Mouse (Mus musculus) heart, postnatal 0 days (tissue): Measurements from ENCODE around the gene Tcaf2. TPM values are rescaled to one million over a fixed set of nuclear protein-coding genes. Genes with fewer than 3 reads are reported as not detected.

Experiments
- ATAC-seq: fragments of 200-750 bp; cut with Nextera tagmentation; 2 replicates; pipeline ENCODE4 v1.8.0; 2017; ENCODE audit warnings: low read depth, moderate number of reproducible peaks, moderate library complexity; ENCODE audit not compliant: insufficient read depth
- DNase-seq: peaks from one replicate; pipeline ENCODE4 v3.0.0-alpha.2; 2016; ENCODE audit warnings: low spot score
- H3K27ac ChIP-seq: fragments of 300-500 bp; sonication (generic); 2 replicates; pipeline ENCODE4 v1.5.1; 2014; ENCODE audit warnings: low read depth, mild to moderate bottlenecking
- H3K27me3 ChIP-seq: fragments of 300-500 bp; sonication (generic); 2 replicates; pipeline ENCODE4 v1.6.1; 2014; ENCODE audit warnings: low read length, mixed read lengths; ENCODE audit not compliant: control insufficient read depth, insufficient read depth
- H3K36me3 ChIP-seq: fragments of 300-500 bp; sonication (generic); replicated peaks from 2 replicates; pipeline ENCODE4 v1.6.1; 2014; ENCODE audit warnings: low read length, mixed read lengths; ENCODE audit not compliant: control insufficient read depth, insufficient read depth
- H3K4me1 ChIP-seq: fragments of 300-500 bp; sonication (generic); 2 replicates; pipeline ENCODE4 v1.6.1; 2014; ENCODE audit warnings: antibody characterized with exemption; ENCODE audit not compliant: control insufficient read depth, insufficient read depth
- H3K4me2 ChIP-seq: fragments of 300-500 bp; sonication (generic); 2 replicates; pipeline ENCODE4 v1.6.1; 2014; ENCODE audit warnings: low read depth, mild to moderate bottlenecking, low read length, moderate library complexity
- H3K4me3 ChIP-seq: fragments of 300-500 bp; sonication (generic); 2 replicates; pipeline ENCODE4 v1.5.1; 2014; ENCODE audit warnings: low read depth, low read length
- H3K9ac ChIP-seq: fragments of 300-500 bp; sonication (generic); replicated peaks from 2 replicates; pipeline ENCODE4 v1.6.1; 2014; ENCODE audit warnings: low read depth, low read length, mixed read lengths
- H3K9me3 ChIP-seq: fragments of 300-500 bp; sonication (generic); replicated peaks from 2 replicates; pipeline ENCODE4 v1.6.1; 2016; ENCODE audit warnings: low read length; ENCODE audit not compliant: control insufficient read depth
- CTCF ChIP-seq: IDR thresholded peaks from 2 replicates; pipeline ENCODE4 v1.5.1; 2016; ENCODE audit warnings: antibody characterized with exemption, control low read depth, low read depth
- EP300 ChIP-seq: IDR thresholded peaks from 2 replicates; pipeline ENCODE4 v1.6.1; 2016; ENCODE audit warnings: antibody characterized with exemption, low read depth
- WGBS: fragments of 180-500 bp; shearing (Covaris S2); extraction: QIAGEN DNeasy Blood & Tissue Kit; methylation state at CpG from one replicate; pipeline ENCODE4 v1.1.7; 2014; 5-methylcytosine and 5-hydroxymethylcytosine counted together
- polyA plus RNA-seq: library from polyadenylated mRNA; unstranded; fragments of >200 nt; fragmentation: Nextera tagmentation; extraction: Ambion mirVana; gene quantifications from 2 replicates; pipeline ENCODE4 v1.2.1, GENCODE M21; 2015
- total RNA-seq: library from RNA; depleted of rRNA; stranded (reverse); fragments of >200 nt; gene quantifications from 2 replicates; pipeline ENCODE4 v1.2.3, GENCODE M21; 2014; ENCODE audit warnings: low replicate concordance

Tcaf2 gene
- total and polyA plus RNA-seq, 2 experiments from 2014 or later = 1.5 to 2.7 TPM

DNA sequence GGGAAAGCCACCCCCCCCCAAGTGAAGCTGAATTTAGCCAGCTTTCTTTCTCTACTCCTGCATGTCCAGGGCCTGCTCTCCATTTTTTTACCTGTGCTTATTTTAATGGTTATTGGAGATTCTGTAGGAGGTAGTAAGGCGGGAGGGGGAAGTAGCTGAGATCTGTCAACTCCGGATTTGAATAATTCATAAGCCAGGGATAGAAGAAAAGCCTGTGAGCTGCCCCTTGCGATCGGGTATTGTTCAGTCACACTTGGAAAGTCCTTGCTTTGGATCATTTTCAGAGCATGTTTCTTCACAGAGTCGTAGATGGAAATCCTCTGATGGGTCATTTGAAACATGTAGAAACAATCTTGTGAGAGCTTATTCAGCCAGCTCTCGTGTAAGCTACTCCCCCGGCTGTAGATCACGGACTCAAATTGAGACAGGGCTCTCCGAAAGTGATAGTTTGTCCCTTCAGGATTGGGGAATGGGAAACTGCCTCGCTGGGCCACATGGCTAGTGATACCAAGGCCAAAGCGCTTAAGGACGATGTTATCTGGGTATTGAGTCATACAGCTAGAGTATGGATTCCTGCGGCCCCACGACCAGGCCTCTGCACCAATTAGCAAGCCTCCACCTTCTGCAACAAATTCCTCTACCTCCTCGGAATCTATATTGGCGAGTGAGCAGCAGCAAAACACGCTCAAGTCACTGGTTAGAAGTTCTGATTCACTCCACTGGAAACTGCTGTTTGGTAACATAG is 51.7 kb downstream of the Tcaf2 start:
- no peak for DNase-seq
- TF ChIP-seq EP300 (no peak), CTCF (no peak)

GRCm38 (mm10) chr6:42586569-42586968 is 58.5 kb downstream of the Tcaf2 start:
- H3K27me3 ChIP-seq = no peaks in the 10 kb centered on the region
- no peak overlapping the region for H3K4me2 ChIP-seq
- no peak for DNase-seq
- H3K4me3 ChIP-seq = no peak overlapping the region
- no peak for ATAC-seq
- no peak overlapping the region for H3K27ac ChIP-seq
- TF ChIP-seq EP300 = no peak
- TF ChIP-seq CTCF = no peak
- 0 out of 2 replicates have a peak, but pooled peaks cover 4% of the 10 kb centered on the region for H3K4me1 ChIP-seq
- H3K9ac ChIP-seq = no peak overlapping the region
- no peaks in the 10 kb centered on the region for H3K9me3 ChIP-seq
- WGBS = 70% methylated on average over 5 of the region's 5 CpGs
- no peaks in the 10 kb centered on the region for H3K36me3 ChIP-seq

More for the DNA sequence above, 51.7 kb downstream of the Tcaf2 start:
- no peaks in the 10 kb centered on the region for H3K9me3 ChIP-seq
- no peak overlapping the region for H3K4me2 ChIP-seq
- no peak for ATAC-seq
- no peak overlapping the region for H3K4me3 ChIP-seq
- H3K9ac ChIP-seq = no peak overlapping the region
- WGBS = 64% methylated on average over 17 of the region's 17 CpGs
- no peaks in the 10 kb centered on the region for H3K4me1 ChIP-seq
- H3K36me3 ChIP-seq = no peaks in the 10 kb centered on the region
- no peak overlapping the region for H3K27ac ChIP-seq
- no peaks in the 10 kb centered on the region for H3K27me3 ChIP-seq

- Histone ChIP-seq H3K27me3 (no peaks in the 10 kb centered on the region), H3K4me1 (0 out of 2 replicates have a peak, but pooled peaks cover 4% of the 10 kb centered on the region), H3K27ac (no peak overlapping the region), H3K9ac (no peak overlapping the region), H3K36me3 (no peaks in the 10 kb centered on the region), H3K4me2 (peak overlapping the region; percentile 58), H3K9me3 (no peaks in the 10 kb centered on the region), H3K4me3 (peak overlapping the region; percentile 32)
- WGBS = 2% methylated on average over 7 of the region's 7 CpGs
- no peak for ATAC-seq
- TF ChIP-seq EP300 (no peak), CTCF (peak; percentile 58)
- DNase-seq = peak; percentile 21
Measured at GRCm38 (mm10) chr6:42583488-42583872, 61.6 kb downstream of the Tcaf2 start.

DNA sequence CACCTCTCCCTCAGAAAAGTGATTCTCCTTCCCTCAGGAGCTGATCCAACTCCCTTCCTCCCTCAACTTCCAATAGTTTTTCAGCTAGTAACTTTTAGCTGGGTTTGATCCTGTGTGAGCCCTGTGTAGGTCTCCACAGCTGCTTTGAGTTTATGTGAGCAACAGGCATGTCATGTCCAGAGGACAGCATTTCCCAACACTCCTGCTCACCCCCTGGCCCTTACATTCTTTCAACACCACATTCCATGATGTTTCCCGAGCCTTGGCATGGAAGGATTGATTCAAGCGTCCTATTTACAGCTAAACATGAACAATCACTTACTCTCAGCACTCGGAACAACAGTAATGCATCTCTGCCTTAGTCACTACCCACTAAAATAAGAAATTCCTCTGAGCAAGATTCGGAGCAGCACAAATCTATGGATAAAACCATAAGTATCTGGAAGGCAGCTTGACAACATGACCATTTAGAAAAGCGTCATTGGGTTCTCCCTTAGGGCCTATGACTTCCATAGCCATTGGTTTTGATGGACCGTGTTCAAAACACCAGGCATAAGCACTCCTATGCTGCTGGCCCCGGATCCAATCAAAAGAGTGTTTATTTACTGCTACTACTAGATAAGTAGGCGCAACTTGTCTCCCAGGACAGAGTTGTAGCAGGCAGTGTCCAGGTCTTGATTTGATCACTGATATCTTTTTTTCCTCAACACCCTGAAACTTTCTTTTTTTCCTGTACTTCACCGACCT is 62.1 kb downstream of the Tcaf2 start:
- peak overlapping the region; percentile 58 for H3K4me2 ChIP-seq
- TF ChIP-seq CTCF (no peak), EP300 (no peak)
- DNase-seq = no peak
- H3K4me1 ChIP-seq = 0 out of 2 replicates have a peak, but pooled peaks cover 4% of the 10 kb centered on the region
- H3K27me3 ChIP-seq = no peaks in the 10 kb centered on the region
- WGBS = 40% methylated on average over 9 of the region's 9 CpGs
- peak overlapping the region; percentile 32 for H3K4me3 ChIP-seq
- ATAC-seq = no peak
- H3K9ac ChIP-seq = no peak overlapping the region
- H3K27ac ChIP-seq = no peak overlapping the region
- no peaks in the 10 kb centered on the region for H3K9me3 ChIP-seq
- no peaks in the 10 kb centered on the region for H3K36me3 ChIP-seq

GRCm38 (mm10) chr6:42578678-42579077 is 66.4 kb downstream of the Tcaf2 start:
- ATAC-seq (no peak), DNase-seq (no peak)
- Histone ChIP-seq H3K4me2 (no peak overlapping the region), H3K27ac (no peak overlapping the region), H3K4me3 (no peak overlapping the region), H3K9ac (no peak overlapping the region), H3K27me3 (no peaks in the 10 kb centered on the region), H3K4me1 (0 out of 2 replicates have a peak, but pooled peaks cover 4% of the 10 kb centered on the region), H3K36me3 (no peaks in the 10 kb centered on the region), H3K9me3 (no peaks in the 10 kb centered on the region)
- TF ChIP-seq CTCF (no peak; the same call in 1 of the 2 replicates), EP300 (no peak)
- WGBS = 46% methylated on average over 4 of the region's 4 CpGs
